Mouse (Mus musculus) CD4-positive, CD25-positive, alpha-beta regulatory T cell, adult 4 months (primary cell): ENCODE measurements at regions not wholly inside any gene's neighbourhood (a gene's known extent, or its start where the extent isn't known, plus 50 kb on each side); places are given as distances from the start of the nearest gene placed in this dataset.

Source experiments
- ATAC-seq: one replicate; pipeline ENCODE4 v1.8.0; 2017

DNA sequence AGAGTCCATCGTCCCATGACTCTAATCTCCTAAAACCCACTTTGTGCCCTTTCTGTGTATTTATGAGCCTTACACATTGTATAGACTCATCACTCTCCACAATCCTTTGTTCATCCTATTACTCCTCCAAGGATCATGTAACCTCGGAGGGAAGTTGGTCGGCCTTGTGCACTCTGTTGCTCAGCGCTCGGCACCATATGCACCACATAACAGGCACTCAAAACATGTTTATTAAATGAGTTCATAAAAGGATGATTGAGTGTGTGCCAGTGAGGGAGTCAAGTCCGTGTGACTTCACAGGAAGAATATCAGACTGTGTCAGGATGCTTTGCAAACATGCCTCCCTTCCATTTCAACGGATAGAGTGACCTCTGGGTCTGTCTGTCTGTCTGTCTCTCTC lies 858.8 kb downstream of the Gsdmc2 start:
- no peak for ATAC-seq

- no peak for ATAC-seq
Observed at GRCm38 (mm10) chr15:62970566-62970965, 874.4 kb downstream of the Gsdmc2 start.

DNA sequence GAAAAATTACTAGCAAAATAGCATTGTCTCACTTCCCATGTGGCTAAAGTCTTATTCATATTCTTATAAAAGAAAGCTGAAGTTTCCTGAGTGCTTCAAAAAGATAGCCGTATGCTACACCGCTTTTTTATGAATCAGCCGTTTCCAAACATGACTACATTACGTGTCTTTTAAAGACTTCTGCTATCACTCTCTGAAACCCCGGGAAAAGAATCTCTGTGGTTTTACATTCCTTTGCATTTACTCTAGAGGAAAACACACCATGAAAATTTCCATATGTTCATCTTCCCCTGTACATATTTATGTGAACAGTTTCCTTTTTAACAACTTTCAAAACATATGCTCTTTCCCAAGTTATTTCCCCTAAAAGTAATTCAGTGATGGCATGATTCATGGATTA lies 882.3 kb downstream of the Gsdmc2 start:
- no peak for ATAC-seq

DNA sequence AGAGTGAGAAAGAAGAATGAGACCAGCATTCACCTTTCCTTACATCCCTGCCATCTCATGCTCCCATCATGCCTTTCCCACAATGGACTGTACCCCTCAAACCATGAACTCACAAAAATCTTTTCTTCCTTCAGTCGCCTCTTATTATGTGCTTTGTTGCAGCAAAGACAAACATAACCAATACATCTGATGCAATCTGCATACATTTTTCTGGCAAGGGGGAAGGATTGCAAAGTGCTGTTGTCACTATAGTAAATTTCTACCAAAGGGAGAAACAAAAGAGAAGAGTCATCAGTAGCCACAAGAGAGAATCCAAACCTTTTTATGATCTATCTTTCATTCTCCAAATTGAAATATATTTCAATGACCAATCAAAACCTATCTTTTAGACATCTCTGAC lies 884.4 kb downstream of the Gsdmc2 start:
- ATAC-seq: no peak

- no peak for ATAC-seq
Observed at GRCm38 (mm10) chr15:62958506-62959330, 886.3 kb downstream of the Gsdmc2 start.

DNA sequence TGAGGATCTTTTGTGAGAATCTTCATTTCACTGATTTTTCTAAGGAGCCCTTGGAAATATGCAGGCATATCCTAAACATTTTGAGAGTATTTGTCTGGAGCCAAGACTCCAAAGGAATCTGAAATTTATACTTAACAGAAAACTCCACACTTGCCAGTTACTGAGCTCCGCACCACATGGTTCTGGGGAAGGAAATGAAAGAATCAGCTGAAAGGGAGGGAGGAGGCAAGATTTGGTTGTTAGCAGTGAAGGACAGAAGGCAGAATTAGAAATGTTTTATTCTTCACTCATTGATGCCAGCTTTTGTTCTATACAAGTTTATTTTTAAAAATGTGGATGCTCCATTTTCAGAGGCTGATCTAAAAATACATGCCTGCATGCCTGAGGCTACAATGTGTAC lies 890.1 kb downstream of the Gsdmc2 start:
- ATAC-seq: no peak

GRCm38 (mm10) chr15:62954322-62954820 lies 890.6 kb downstream of the Gsdmc2 start:
- no peak for ATAC-seq

GRCm38 (mm10) chr15:62953215-62953941 lies 891.6 kb downstream of the Gsdmc2 start:
- no peak for ATAC-seq

DNA sequence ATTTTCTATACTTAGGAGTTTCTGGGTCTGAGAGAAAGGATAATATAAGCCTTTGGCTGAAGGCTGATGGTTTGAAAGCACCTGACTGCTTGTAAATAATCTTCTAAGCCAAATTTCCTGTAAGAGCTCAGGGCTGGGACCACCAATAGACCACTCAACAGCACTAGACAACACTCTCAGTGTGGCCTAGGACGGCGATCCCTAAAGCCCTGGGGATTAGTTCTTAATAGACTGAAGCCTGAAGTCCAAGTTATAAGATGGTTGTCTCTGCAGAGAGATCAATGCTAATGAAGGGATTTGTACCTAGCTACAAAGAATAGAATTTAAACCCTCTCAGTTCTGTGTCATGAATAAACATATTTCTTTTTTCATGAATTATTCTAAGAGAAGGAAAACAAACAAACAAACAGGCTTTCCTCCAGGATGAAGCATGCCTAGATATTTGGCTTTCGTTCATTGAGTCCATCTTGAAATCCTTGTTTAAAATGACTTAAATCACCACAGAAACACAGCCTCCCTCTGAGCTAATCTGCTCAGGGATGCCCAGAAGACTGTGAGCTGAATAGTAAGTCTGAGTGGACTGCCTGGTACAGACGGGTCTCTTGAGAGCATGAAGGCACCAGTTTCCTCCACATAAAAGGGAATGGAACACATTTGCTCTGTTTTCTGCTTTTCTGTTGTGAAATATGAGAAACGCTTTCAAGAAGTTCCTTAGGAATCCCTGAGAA lies 892.3 kb downstream of the Gsdmc2 start:
- no peak for ATAC-seq

GRCm38 (mm10) chr15:62939416-62939815 lies 905.6 kb downstream of the Gsdmc2 start:
- ATAC-seq: no peak

DNA sequence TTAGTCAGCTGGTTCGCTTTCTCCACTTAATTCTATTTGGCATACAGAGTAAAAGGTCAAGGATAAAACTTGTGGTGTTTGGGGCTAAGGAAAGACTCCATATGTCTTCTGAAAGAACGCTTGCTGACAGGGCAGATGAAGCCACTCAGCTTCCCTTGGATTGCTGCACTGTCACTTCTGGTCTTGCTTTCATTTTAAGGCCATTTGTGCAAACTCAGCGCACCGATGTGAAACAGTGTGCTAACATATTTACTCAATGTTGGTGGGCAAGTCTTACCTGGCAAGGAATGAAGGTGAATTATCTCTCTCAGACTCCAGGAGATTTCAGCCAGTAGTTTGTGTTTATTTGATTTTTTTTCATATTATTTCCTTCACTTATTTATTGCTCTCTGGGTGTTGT lies 907.2 kb downstream of the Gsdmc2 start:
- no peak for ATAC-seq

DNA sequence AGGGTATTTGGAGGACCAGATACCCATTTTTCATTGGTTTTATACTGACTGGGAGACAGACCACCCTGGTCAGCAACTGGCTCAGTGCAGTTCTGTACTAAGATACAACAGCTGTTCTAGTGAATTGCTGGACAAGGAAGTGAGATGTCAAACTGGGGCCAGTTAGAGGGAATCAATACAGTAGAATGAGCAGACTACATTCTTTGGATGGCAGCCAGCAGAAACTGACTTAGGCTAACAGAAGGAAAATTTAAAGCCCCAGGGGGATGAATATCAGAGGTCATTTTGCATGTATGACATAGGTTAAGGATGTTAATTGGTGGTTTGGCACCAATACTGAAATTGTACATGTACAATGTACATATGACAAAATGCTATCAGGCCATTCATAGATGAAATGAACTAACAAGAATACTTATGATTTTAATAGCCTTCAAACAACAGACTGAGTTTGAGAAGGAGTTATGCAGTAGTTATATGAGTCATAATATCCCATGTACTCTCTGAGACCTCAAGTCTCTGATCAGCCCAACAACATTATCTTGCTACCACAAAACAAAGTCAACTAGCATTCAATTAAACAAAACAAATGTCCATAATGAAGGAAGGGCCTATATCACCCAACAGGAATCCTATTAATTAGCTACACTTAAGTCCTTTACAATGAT lies 910.3 kb downstream of the Gsdmc2 start:
- no peak for ATAC-seq

DNA sequence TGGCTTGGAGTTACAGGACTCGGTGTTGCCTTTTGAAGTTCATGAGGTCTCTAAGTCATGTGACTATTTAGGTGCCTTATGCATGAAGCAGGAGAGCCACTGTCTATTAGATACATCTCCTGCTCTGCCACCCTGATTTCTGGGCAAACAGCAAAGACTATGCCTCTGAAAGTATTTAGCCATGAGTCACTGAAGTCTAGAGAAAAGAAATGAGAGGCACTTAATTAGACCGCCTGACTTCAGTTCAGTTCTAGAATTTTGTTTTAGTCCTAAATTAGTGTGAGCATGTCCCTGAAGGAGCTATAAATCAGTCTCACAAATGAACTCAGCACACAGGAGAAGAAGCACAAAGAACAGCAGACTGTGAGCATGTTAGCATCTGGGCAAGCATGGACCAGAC lies 924.5 kb downstream of the Gsdmc2 start:
- ATAC-seq: no peak

- no peak for ATAC-seq
Observed at GRCm38 (mm10) chr15:62919264-62919663, 925.7 kb downstream of the Gsdmc2 start.

- ATAC-seq: no peak
Observed at GRCm38 (mm10) chr15:62908379-62908778, 936.6 kb downstream of the Gsdmc2 start.

DNA sequence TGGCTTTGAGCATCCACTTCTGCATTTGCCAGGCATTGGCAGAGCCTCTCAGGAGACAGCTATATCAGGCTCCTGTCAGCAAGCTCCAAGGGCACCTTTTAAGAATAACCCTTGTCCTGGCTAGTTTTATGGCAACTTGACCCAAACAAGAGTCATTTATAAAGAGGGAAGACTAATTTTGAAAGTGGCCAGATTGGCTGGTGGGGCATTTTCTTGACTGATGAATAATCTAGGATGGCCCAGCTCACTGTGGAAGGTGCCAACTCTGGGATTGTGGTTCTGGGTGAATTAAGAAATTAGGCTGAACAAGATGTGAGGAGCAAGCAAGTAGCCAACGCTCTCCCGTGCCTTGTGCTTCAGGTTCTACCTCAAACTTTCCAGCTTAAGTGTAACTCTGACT lies 937.8 kb downstream of the Gsdmc2 start:
- ATAC-seq: no peak

DNA sequence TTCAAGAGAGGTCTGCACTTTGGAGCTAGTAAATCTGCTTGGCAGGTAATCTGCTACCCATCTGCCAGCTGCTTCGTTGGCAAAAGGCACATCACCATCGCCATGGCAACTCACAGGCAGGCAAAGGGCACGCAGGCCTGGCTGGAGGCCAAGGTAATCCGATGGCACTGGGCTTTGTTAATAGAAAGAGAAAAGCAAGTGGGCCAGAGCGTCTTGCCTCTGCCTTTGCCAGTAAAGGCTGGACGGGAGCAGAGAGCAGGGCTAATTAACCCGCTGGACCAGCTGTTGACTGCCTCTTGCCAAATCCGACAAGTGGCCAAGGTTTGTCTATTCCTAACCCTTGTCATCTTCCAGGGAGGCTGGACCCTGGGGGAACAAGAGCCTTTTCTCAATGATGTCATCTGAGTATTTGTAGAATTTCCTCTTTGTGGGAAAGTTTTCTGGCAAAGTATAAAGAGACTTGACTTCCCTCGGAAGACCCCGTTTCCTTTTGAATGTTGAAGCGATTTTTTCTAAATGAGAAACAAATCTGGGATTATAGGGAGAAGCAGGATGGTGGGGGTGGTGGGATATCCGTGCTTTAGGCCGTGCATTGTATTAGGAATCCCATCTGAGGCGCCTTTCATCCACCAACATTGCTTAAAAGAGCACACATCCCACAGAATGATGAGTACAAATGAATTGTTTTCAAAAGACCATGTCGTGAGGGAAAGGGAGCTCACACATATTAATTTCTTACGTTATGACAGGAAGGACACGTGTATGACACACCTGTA lies 941.7 kb downstream of the Gsdmc2 start:
- ATAC-seq: no peak

GRCm38 (mm10) chr15:62901955-62902354 lies 943.0 kb downstream of the Gsdmc2 start:
- no peak for ATAC-seq

DNA sequence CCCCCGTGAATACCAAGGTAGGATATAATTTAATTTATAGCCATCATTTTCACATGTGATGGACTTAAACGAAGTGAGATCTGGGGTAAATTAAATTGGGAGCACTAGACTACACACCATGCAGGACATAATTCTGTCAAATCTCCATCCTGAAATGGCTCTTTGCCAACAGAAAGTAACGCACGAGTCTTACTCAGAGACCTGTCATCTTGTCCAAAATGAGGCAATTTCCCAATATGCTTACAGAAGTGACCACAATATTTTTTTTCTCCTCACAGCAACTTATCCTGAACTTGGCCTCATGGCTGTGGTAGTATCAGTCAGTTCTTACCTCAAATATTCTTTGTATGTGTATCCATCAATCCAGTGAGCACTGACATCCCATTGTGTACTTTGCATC lies 955.2 kb downstream of the Gsdmc2 start:
- no peak for ATAC-seq

GRCm38 (mm10) chr15:62885331-62885730 lies 959.6 kb downstream of the Gsdmc2 start:
- no peak for ATAC-seq

GRCm38 (mm10) chr15:62871082-62871766 lies 973.8 kb downstream of the Gsdmc2 start:
- ATAC-seq: no peak
